Mouse (Mus musculus) T-helper 1 cell (primary cell): ENCODE measurements around the gene Rnf183.

Source experiments
- in situ Hi-C: fragments of 300-600 bp; cut with MboI, MseI; formaldehyde crosslinking; loops from one replicate; pipeline ENCODE4 v1.15.1; 2025; ENCODE audit warnings: high pct_unique_total_duplicates

The Rnf183 gene

DNA sequence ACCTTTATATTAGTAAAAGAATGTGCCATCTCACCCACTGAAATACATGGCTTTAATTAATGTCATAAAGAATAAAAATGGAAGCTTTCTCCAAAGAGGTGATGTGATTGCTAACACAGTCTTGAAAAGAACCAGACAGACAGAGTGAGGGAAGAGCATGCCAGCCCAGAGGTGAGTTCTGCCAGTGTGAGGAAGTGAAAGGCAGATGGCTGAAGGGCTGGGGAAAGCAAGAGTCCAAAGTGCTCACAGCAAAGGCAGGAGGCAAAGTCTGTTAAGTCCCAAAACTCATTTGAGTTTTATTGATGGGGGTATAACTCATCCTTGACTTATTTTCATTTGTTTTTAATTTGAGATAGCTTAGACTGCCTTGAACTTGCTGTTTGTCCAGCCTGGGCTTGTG lies 4.4 kb downstream of the Rnf183 start:
- in situ Hi-C loops, result no loop called here

DNA sequence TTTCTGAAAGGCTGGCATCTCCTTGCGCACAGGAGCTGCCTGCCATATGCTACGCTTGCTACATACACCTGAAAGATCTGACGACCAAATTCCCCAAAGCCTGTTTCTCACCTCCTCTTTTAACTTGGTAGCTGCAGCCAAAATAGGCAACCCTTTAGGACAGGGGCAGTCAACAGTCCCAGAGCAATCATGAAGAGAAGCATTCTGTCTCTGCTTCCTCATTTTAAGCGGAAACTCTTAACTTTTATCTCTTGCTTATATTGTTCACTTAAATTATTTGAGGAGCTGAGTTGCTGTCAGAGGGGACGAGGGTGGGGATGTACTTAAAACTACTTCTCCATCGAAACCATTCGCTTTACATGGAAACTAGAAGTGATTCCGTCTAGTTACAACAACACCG lies 5.4 kb downstream of the Rnf183 start:
- in situ Hi-C loops, result no loop called here

DNA sequence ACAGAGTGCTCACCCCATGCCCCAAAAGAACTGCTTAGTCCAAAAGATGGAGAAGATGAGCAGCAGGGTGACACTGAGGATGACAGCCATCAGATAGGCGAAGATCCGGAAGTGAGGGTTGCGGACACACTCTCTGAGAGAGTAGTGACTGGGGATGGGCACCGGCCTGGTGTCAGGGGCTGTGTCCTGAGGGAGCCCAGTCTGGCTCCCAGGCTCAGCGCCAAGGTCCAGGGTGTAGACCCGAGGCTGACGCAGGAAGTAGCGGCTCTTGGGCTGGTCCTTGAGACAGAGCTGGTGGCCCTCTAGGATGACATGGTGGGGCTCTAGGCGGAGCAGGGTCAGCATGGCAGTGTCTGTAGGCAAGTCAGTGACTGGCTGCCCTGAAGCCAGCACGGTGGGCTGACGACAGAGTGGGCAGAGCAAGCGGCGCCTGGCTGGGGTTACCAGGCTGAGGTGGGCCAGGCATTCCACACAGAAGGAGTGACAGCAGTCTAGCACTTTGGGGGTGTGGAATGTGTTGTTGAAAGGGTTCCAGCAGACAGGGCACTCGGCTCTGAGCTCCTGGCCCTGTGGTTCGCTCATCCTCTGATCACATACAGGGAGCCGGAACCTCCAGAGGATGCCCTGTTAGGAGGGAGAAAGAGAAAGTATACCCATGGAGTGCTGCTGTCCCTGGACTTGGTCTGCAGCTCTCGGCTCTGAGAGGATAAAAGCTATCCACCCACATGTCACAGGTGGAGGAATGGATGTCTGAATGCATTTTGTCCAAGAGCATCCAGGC lies 6.9 kb downstream of the Rnf183 start:
- in situ Hi-C loops, result no loop called here

DNA sequence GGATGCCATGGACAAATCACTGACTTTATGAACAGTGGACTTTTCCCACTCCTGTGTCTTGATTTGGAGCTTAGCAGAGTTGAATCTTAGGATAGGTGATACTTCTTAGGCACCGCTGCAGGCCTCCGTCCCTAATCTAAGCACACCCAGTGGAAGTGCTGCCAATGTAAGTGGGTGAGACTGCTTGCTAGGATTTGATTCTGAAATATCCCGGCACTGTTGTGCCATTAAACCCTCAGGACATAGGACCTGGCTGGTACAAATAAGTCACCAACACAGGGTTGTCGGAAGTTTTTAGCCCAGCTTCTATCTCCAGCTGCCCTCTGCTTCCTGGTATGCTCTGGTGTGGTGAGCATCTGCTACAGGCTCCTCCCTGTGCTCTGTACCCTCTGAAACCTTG lies 9.2 kb downstream of the Rnf183 start:
- in situ Hi-C loops, result no loop called here

DNA sequence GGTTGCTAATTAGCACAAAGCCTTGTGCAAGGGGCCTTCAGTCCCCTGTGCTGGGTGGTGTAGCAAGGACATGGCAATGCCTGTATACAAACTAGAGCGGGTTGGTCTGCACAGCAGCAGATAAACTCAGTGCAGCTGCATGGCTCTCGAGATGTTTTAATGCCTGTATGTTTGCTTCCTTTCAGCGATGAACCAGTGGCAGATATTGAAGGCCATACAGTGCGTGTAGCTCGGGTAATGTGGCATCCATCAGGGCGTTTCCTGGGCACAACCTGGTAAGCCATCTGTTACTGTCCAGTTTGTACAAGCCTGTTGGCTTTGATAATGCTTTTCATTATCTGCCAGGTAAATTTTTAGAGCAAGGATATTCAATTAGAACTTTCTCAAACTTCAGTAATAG lies 16.0 kb downstream of the Rnf183 start:
- in situ Hi-C loops, result no loop called here

DNA sequence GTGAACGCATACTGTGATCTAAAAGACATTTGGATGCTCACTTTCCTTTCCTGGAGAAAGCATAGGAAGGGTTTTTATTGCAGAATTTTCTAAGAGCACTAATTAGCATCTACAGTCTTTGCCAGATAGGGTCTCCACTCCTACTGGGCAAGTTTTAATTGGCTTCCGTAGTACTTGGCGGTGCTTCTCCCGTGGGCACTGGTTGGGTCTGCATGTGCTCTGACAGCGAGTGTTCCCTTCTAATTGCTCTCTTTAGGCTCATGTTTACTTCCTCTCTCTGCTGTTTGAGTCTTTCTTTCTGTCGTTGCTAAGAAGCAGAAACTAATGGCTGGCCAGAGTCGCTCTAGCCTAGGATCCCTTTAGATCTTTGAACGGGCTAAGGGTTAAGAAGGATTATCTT lies 16.6 kb downstream of the Rnf183 start:
- in situ Hi-C loops, result no loop called here

DNA sequence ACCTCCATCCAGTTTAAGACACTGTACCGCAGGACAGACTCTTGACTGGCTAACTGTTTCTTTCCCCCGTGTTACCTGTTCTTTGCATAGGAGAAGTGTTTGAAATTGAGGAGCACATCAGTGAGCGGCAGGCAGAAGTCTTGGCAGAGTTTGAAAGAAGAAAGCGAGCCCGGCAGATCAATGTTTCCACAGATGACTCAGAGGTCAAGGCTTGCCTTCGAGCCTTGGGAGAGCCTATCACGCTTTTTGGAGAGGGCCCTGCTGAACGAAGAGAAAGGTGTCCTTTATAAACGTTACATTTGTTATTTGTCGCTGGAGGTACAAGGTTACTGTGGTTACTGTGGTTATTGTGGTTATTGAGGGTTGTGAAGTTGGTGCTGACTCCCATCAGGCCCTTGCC lies 23.4 kb downstream of the Rnf183 start:
- in situ Hi-C loops, result no loop called here

DNA sequence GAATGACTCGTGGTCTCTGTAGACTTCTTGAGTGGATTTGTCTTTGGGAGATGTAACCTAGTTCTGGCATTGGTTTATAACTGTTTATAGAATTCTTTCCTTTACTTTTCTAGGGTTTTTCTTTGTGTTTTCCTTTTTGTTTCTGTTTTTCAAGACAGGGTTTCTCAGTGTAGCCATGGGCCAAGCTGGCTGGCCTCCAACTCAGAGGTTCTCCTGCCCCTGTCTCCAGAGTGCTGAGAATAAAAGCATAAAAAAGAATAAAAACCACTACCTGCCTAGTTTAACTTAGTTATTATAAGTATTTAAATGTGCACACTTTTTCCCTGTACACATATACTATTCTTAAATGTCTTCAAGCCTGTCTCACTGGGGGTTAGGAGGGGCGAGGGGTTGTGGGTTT lies 24.7 kb downstream of the Rnf183 start:
- in situ Hi-C loops, result no loop called here

DNA sequence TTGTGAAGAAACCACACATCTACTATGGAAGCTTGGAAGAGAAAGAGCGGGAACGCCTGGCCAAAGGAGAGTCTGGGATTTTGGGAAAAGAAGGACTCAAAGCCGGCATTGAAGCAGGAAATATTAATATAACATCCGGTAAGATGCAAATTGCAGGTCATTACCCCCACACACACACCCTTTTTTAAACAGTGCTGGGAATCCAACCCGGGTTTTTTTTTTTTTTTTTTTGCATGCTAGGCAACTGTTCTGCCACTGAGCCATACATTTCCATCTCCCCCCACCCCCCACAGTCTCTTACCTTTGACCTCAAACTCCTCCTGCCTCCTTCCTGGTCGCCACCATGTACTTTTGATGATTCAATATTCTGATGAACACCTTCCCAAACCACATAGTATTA lies 25.4 kb downstream of the Rnf183 start:
- in situ Hi-C loops, result loop anchor here (5.0 to 10.0 kb wide), 2 partner anchors 47 to 65 kb away; partner anchors contain the start of genes Fkbp15 and Slc31a1

DNA sequence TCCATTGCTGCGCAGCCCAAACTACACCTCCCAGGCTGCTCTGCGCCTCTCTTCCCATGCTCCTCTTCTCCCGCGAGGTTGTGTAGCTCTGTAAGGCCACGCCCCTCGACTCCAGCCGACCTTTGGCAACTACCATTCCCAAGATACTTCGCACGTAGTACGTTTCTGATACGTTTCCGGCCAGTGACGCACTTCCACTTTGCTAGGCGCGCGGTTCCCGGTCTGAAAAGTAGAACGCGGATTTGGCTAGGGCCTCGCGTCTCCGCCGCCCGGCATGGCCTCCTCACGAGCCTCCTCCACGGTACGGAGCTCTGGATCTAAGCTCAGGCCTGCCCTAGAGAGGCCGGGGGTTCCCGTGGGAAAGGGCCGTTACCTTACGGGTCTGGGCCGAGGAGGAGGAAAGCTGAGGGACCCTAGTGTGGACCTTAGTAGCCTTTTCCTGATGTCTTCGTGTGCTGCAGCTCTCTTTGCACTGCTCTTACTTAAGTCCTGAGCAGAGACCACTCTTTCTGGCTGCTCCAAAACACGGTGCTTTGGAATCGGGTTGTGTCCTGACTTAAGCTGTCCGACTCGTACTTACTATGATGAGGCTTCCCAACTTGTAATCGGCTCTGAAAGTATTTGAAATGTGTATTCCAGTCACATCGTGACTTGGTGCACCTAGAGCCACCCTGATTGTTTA lies 26.3 kb downstream of the Rnf183 start, which contains the start of the genes Cdc26 and Prpf4:
TSS of gene Cdc26 (minus strand) at position 42 of the 682 bp plus-strand sequence.
TSS of gene Prpf4 (plus strand) at position 197 of the 682 bp plus-strand sequence.
- in situ Hi-C loops, result loop anchor here (5.0 to 10.0 kb wide), 2 partner anchors 46 to 64 kb away; partner anchors contain the start of genes Fkbp15 and Slc31a1

DNA sequence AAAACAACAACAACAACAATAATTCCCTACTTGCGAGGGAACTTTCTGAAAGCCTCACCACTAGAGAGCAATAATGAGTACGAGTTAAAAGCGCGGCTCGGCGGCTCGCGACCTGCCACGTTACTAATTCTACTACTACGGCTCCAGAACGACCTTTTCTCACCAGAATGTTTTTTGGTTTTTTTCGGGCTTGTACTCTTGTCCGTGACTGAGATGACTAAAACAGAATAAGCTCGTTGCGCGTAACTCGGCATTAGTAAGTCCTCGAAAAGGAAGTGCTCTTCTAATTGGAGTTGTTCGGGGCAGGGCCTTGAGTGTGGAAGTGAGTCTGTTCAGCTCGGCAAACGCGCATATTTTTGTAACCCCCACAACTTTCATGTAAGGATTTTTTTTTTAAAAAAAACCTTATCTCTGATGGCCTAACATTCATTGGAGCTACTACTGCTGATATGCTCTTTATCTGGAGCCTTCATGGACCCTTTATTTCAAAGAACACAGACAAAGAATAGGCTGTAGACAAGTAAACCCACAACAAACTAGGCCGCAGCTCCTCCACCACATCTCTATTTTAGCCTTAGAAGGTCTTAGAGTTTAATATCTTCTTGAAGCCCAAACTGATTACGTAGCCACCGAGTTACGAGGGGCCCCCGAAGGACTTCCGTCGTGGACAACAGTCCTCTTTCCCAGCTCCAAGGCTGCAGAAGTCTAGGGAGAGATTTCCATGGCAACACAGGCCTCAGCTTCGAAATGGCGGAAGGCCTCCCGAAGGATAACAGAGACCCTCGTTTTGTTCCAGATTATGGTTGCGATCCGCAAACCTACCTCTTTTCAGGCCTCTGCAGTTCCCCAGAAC lies 27.1 kb downstream of the Rnf183 start:
- in situ Hi-C loops, result loop anchor here (5.0 to 10.0 kb wide), 2 partner anchors 46 to 63 kb away; partner anchors contain the start of genes Fkbp15 and Slc31a1

DNA sequence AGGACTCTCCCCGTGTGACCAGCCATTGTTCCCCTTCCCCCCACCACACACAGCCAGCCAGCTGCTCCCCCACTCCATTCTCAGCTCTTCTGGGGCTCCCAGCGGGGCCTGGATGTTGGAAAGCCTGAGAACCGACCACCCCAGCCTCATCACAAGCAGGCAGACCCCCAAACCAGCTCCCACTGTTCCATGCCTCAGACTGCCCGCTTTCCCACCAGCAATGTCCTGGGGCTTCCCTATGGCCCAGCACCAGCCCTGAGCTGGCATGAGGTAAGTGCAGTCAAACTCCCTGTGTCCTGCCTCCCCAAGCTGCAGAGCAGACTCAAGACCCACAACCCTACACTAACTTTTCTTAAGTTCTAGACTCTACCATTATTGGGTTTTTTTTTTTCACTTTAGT lies 28.9 kb downstream of the Rnf183 start:
- in situ Hi-C loops, result loop anchor here (5.0 to 10.0 kb wide), 2 partner anchors 44 to 61 kb away; partner anchors contain the start of genes Fkbp15 and Slc31a1

DNA sequence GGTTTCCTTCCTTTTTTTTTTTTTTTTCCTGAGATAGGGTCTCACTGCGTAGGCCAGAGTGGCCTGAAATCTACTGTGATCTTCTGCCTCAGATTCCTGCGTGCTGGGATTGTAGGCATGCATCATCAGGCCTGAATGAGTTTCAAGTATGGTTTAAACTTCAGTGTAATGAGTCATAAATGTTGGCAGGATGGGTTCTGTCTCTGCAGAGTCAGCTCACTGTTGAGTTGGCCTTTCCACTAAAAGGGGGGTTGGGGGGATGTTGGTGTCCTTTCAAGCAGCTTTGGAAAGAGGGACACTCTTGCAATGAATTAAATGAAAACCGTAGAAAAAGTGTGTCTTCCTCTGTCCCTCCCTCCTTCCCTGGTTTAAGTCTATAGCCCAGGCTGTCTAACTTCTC lies 36.1 kb downstream of the Rnf183 start:
- in situ Hi-C loops, result no loop called here

DNA sequence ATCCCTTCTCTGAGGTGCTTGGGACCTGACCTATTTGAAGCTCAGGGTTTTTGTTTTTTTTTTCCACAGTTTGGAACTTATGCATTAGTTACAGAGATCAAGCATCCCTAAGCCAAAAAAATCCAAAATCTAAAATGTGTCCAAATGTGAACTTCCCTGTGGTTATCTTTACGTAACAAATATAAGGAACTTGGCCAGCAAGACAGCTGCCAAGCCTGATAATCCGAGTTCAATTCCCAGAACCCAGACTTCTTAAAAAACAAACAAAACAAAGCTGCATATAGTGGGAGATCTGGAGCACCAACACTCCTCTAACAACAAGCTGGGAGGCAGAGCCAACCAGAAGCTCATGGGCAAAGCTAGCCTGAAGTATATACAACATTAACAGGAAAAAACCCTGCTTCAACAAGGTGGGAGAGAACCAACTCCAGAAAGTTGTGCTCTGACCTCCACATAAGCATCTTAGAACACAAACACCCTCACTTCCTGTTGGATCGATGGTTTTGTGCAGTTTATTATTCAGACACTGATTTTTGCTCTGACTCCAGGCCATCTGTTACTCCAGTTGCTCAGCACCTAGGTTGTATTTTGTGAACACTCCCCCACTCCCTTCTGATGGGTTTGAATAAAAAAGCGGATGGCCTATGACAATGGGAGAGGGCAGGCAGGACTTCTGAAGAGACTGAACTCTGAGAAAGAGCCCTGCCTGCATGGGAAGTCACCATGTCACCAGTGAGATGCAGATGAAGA lies 37.3 kb downstream of the Rnf183 start:
- in situ Hi-C loops, result no loop called here

DNA sequence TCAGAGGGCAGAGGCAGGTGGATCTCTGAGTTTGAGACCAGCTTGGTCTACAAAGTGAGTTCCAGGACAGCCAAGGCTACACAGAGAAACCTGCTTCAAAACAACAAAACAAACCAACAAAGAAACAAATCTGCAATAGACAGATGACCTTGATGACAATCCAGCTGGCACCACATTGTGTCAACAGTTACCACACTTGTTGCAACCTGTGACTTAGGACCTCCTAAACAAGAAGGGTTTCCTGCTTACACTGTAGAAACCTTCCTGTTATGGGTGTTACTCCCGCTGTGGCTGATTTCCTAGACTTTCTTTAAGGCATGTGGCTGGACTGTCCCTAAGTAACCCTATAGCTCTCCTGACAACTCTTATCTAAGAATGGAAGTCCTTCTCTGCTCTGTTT lies 39.2 kb downstream of the Rnf183 start:
- in situ Hi-C loops, result no loop called here

DNA sequence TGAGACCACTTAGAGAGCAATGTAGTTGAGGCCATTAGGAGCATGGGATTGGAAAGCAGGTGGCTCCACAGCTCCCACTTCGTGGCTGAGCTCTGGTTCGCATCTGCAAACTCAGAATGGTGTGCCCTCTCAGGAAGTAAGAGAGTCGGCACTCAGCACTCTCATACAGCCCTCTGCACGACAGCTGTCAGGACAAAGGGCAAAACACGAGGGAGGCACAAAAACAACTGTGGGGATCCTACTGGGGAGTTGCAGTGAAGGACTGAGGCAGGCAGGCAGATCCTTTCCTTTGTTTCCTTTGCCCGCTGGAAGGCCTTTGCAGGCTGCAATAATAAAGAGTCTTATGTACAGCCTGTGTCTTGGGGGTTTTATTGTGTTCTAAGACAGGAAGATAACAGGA lies 41.6 kb downstream of the Rnf183 start:
- in situ Hi-C loops, result no loop called here

DNA sequence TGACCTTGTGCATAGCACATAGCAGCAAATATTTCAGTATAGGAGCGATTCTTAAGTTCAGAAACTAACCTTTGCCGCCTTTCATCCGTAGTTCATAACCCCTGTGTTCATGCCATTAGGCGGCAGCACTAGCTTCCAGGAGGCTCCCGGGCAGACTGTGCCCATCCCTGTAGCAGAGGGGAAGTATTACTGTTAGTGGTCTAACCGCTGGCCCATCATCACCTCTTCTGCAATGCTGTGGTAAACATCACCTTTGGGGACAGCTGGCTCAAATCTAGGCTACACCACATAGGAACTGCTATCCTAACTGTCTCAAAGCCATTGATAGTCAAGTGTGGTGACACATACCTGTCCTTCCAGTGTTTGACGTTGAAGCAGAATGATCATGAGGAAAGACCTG lies 43.2 kb downstream of the Rnf183 start:
- in situ Hi-C loops, result no loop called here

DNA sequence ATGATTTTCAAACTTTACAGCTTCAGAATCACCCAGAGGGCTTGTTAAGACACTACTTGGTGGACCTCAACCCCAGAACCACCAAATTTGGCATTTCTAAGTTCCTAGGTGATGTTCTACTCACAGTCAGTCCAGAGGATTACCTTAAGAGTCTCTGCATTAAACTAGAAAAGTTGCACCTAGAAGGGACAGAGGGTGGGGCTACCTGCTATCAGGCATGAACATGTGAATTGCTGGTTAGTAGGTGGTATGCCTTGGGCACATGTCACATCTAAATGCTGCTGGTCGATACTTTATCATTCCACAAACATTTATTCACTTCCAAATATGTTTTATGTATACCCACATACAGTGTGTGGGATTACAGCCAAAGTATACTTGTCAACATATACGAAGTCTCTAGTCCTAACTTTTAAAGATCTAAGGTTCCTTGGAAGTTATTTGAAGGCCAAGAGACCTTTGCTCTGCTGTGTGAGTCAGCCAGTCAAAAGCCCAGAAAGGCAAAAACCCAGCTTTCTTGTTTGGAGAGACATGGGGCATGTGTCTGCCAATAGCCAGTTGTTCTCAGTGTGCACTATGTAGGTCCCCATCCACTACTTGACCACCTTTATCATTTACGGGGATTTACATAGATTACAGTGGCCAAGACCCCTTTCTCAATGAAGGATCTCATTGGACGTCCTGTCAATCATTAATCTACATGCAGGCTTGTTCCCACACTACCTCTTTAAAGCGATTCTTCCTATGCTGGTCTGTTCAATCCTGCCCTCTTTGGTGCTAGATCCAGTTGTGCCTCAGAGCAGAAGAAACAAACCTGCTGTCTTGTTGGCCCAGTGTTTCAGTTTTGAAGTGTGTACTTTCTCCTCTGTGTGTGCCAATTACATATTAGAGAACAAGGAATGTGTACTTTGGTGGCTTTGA lies 45.2 kb downstream of the Rnf183 start:
- in situ Hi-C loops, result no loop called here

DNA sequence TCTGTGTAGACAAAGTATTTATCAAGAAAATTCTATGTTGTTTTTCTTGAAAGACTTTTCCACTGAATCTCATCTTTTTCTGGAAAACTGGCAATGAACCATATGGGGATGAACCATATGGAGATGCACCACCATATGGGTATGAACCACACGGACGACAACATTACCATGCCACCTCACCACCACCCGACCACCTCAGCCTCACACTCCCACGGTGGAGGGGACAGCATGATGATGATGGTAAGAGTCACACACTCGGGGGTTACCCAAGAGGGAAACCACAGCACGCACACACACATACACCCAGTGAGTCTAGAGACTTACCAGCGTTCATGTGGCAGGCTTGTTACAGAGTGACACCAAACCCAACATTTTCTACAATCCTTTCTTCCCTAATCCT lies 49.6 kb downstream of the Rnf183 start:
- in situ Hi-C loops, result no loop called here

DNA sequence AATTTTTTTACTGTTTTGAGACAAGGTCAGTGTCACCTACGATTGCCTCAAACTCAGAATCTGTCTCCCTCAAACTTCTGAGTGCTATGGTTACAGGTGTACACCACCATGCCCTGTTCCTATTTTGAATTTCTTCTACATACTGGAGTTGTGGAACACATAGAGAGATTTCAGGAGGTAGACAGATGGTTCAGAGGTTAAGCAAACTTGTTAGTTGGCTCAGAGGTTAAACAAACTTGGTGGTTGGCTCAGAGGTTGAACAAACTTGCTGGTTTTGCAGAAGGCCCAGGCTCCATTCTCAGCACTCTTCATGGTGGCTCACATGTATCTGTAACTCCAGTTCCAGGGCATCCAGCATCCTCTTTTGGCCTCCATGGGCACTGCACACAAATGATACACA lies 50.9 kb downstream of the Rnf183 start:
- in situ Hi-C loops, result no loop called here
